Mouse (Mus musculus): ENCODE results near the gene Rubcn.

- no peak for TF ChIP-seq CTCF (IDR thresholded peaks at IDR 0.05)
- TF ChIP-seq EP300 (IDR thresholded peaks at IDR 0.05) = no peak
These were observed 73.7 kb downstream of the Rubcn start for GRCm38 (mm10) chr16:32803901-32804300.

Data from lung, postnatal 0 days (tissue).